Mouse (Mus musculus) ES-E14 (cell line): Measurements from ENCODE around the gene Scn8a. TPM values are rescaled to one million over a fixed set of nuclear protein-coding genes. Genes with fewer than 3 reads are reported as not detected.

ENCODE experiments used
- DNase-seq: peaks from one replicate; pipeline ENCODE4 v3.0.0-alpha.2; 2013; ENCODE audit warnings: low read depth, low spot score
- H3K27ac ChIP-seq: 2 replicates; pipeline ENCODE4 v1.5.1; 2012; ENCODE audit warnings: low read depth, mild to moderate bottlenecking, low read length, moderate library complexity, mixed read lengths; ENCODE audit not compliant: poor library complexity, insufficient read depth, severe bottlenecking
- H3K36me3 ChIP-seq: 2 replicates; pipeline ENCODE4 v1.6.1; 2012; ENCODE audit warnings: mild to moderate bottlenecking, low read length, moderate library complexity, mixed read lengths; ENCODE audit not compliant: control insufficient read depth, poor library complexity, insufficient read depth, severe bottlenecking
- H3K4me1 ChIP-seq, 2 experiments: fragments of 150-350 bp in 1 of 2; sonication (generic) in 1 of 2; 2 replicates each; pipeline ENCODE4 v1.6.1; 2012; ENCODE audit warnings: low read length in 2 of 2, mild to moderate bottlenecking in 1 of 2, mixed read lengths in 1 of 2; ENCODE audit not compliant: control insufficient read depth in 2 of 2, insufficient read depth in 2 of 2, poor library complexity in 1 of 2
- H3K4me3 ChIP-seq, 2 experiments: fragments of 150-350 bp in 1 of 2; sonication (generic) in 1 of 2; 2 replicates each; pipeline ENCODE4 v1.5.1; 2012; ENCODE audit warnings: low read length in 2 of 2, low read depth in 1 of 2, mild to moderate bottlenecking in 1 of 2, mixed read lengths in 1 of 2; ENCODE audit not compliant: insufficient read depth in 1 of 2, poor library complexity in 1 of 2, severe bottlenecking in 1 of 2
- H3K9ac ChIP-seq: 2 replicates; pipeline ENCODE4 v1.6.1; 2012; ENCODE audit warnings: low read depth, mild to moderate bottlenecking, low read length, mixed read lengths; ENCODE audit not compliant: poor library complexity, insufficient read depth, severe bottlenecking
- H3K9me3 ChIP-seq: fragments of 150-350 bp; sonication (generic); 2 replicates; pipeline ENCODE4 v1.6.1; 2012; ENCODE audit warnings: low read depth, mild to moderate bottlenecking, low read length; ENCODE audit not compliant: control insufficient read depth, insufficient read depth
- CHD2 ChIP-seq: IDR thresholded peaks from 2 replicates; pipeline ENCODE4 v1.6.1; 2014; ENCODE audit warnings: mild to moderate bottlenecking, low read depth, low read length, inconsistent platforms
- HCFC1 ChIP-seq: IDR thresholded peaks from 2 replicates; pipeline ENCODE4 v1.6.1; 2012; ENCODE audit warnings: low read length, inconsistent platforms, borderline replicate concordance; ENCODE audit not compliant: insufficient read depth
- MAFK ChIP-seq: IDR thresholded peaks from 2 replicates; pipeline ENCODE4 v1.6.1; 2014; ENCODE audit warnings: mild to moderate bottlenecking, low read depth, low read length, inconsistent platforms; ENCODE audit not compliant: insufficient read depth
- ZC3H11A ChIP-seq: IDR thresholded peaks from 2 replicates; pipeline ENCODE4 v1.6.1; 2012; ENCODE audit warnings: low read depth, mild to moderate bottlenecking, inconsistent platforms, low read length, borderline replicate concordance
- ZNF384 ChIP-seq: IDR thresholded peaks from 2 replicates; pipeline ENCODE4 v1.6.1; 2012; ENCODE audit warnings: low read depth, low read length, inconsistent platforms
- in situ Hi-C, 2 experiments: fragments of 600-800 bp; cut with MboI; formaldehyde crosslinking; loops; one replicate each; pipeline ENCODE4 v1.15.1; 2025; ENCODE audit warnings: low sequenced_read_pairs in 2 of 2, inconsistent platforms in 1 of 2; ENCODE audit not compliant: unreplicated experiment in 2 of 2
- total RNA-seq: library from RNA; depleted of rRNA; stranded (reverse); fragments of 300-350 nt; gene quantifications from 2 replicates; pipeline ENCODE4 v1.2.3, GENCODE M21; 2012

Gene Scn8a
- total RNA-seq, 1 experiment: 6.1 TPM

GRCm38 (mm10) chr15:101070762-101071161 lies 201.1 kb downstream of the Scn8a start:
- Histone ChIP-seq H3K9ac (no peak overlapping the region; the same call in 1 of the 2 replicates), H3K4me3 (no peak overlapping the region), H3K9me3 (no peaks in the 10 kb centered on the region), H3K36me3 (no peaks in the 10 kb centered on the region), H3K4me1 (peaks cover 15 to 27% of the 10 kb centered on the region in 2 experiments), H3K27ac (no peak overlapping the region)
- TF ChIP-seq ZC3H11A (no peak), MAFK (no peak), CHD2 (no peak), HCFC1 (no peak)
- DNase-seq: no peak
- in situ Hi-C loops: no loop called here

- no peaks in the 10 kb centered on the region for H3K36me3 ChIP-seq
- no peak overlapping the region for H3K4me3 ChIP-seq
- H3K9me3 ChIP-seq: no peaks in the 10 kb centered on the region
- DNase-seq: no peak
- peaks cover 14 to 16% of the 10 kb centered on the region in 2 experiments for H3K4me1 ChIP-seq
- in situ Hi-C loops: no loop called here
- no peak overlapping the region for H3K27ac ChIP-seq
- no peak overlapping the region for H3K9ac ChIP-seq
- no peak for TF ChIP-seq ZC3H11A
- no peak for TF ChIP-seq HCFC1
- no peak for TF ChIP-seq MAFK
- no peak for TF ChIP-seq ZNF384
- TF ChIP-seq CHD2: no peak
Measured at GRCm38 (mm10) chr15:101072736-101073135, 203.1 kb downstream of the Scn8a start.

GRCm38 (mm10) chr15:101074067-101074466 lies 204.4 kb downstream of the Scn8a start:
- in situ Hi-C loops: no loop called here

GRCm38 (mm10) chr15:101075150-101075549 lies 205.5 kb downstream of the Scn8a start:
- no peaks in the 10 kb centered on the region for H3K9me3 ChIP-seq
- DNase-seq: no peak
- no peak overlapping the region for H3K9ac ChIP-seq
- no peak overlapping the region for H3K27ac ChIP-seq
- no peaks in the 10 kb centered on the region for H3K36me3 ChIP-seq
- TF ChIP-seq ZC3H11A (no peak), HCFC1 (no peak), CHD2 (no peak), ZNF384 (no peak), MAFK (no peak)
- in situ Hi-C loops: no loop called here
- H3K4me3 ChIP-seq: no peak overlapping the region
- H3K4me1 ChIP-seq: peaks cover 15 to 16% of the 10 kb centered on the region in 2 experiments

More at GRCm38 (mm10) chr15:101074067-101074466, 204.4 kb downstream of the Scn8a start:
- no peaks in the 10 kb centered on the region for H3K36me3 ChIP-seq
- DNase-seq: no peak
- no peak overlapping the region for H3K4me3 ChIP-seq
- no peak for TF ChIP-seq CHD2
- no peak for TF ChIP-seq ZNF384
- TF ChIP-seq HCFC1: no peak
- no peak for TF ChIP-seq MAFK
- TF ChIP-seq ZC3H11A: no peak
- H3K4me1 ChIP-seq: peaks cover 14 to 16% of the 10 kb centered on the region in 2 experiments
- no peaks in the 10 kb centered on the region for H3K9me3 ChIP-seq
- no peak overlapping the region for H3K9ac ChIP-seq
- no peak overlapping the region for H3K27ac ChIP-seq

- no peaks in the 10 kb centered on the region for H3K36me3 ChIP-seq
- no peak for DNase-seq
- in situ Hi-C loops: no loop called here
- H3K27ac ChIP-seq: no peak overlapping the region
- H3K4me3 ChIP-seq: no peak overlapping the region
- H3K9me3 ChIP-seq: no peaks in the 10 kb centered on the region
- H3K4me1 ChIP-seq: peaks cover 14 to 19% of the 10 kb centered on the region in 2 experiments
- no peak overlapping the region for H3K9ac ChIP-seq
- TF ChIP-seq HCFC1: no peak
- no peak for TF ChIP-seq MAFK
- no peak for TF ChIP-seq CHD2
- no peak for TF ChIP-seq ZC3H11A
- no peak for TF ChIP-seq ZNF384
Measured at GRCm38 (mm10) chr15:101075656-101076055, 206.0 kb downstream of the Scn8a start.
